Mouse (Mus musculus) MEL (cell line): ENCODE results near the gene Gm20388.

Experiments
- GATA1 ChIP-seq: IDR thresholded peaks from 2 replicates; pipeline ENCODE4 v1.6.1; 2011; ENCODE audit warnings: low read depth, low read length, improper control_type of control experiment
- JUND ChIP-seq: IDR thresholded peaks from 2 replicates; pipeline ENCODE4 v1.6.1; 2011; ENCODE audit warnings: low read depth, mild to moderate bottlenecking, improper control_type of control experiment, low read length
- MEF2A ChIP-seq: IDR thresholded peaks from 2 replicates; pipeline ENCODE4 v1.6.1; 2014; ENCODE audit warnings: low read depth, mild to moderate bottlenecking, inconsistent platforms, low read length, improper control_type of control experiment; ENCODE audit not compliant: poor library complexity, insufficient replicate concordance, severe bottlenecking; ENCODE audit errors: extremely low read depth
- POLR2A ChIP-seq, 2 experiments: IDR thresholded peaks; 2 replicates each; pipeline ENCODE4 v1.6.1; 2011 to 2012; ENCODE audit warnings: low read length in 2 of 2, mild to moderate bottlenecking in 2 of 2, control low read depth in 1 of 2, improper control_type of control experiment in 1 of 2, low read depth in 1 of 2, moderate library complexity in 1 of 2; ENCODE audit not compliant: control insufficient read depth in 1 of 2, insufficient read depth in 1 of 2, poor library complexity in 1 of 2
- RAD21 ChIP-seq: IDR thresholded peaks from 2 replicates; pipeline ENCODE4 v1.6.1; 2011; ENCODE audit warnings: mild to moderate bottlenecking, low read depth, low read length, improper control_type of control experiment
- ZC3H11A ChIP-seq: IDR thresholded peaks from 2 replicates; pipeline ENCODE4 v1.6.1; 2012; ENCODE audit warnings: low read depth, mild to moderate bottlenecking, inconsistent platforms, low read length, improper control_type of control experiment

- TF ChIP-seq POLR2A (IDR thresholded peaks at IDR 0.05; ENCODE audit: control insufficient read depth in 1 of 2, insufficient read depth in 1 of 2, low read depth in 1 of 2, low read length in 2 of 2, poor library complexity in 1 of 2), result no peak
- TF ChIP-seq GATA1, result no peak
- no peak for TF ChIP-seq ZC3H11A
- TF ChIP-seq MEF2A, result no peak
- TF ChIP-seq RAD21, result no peak
- no peak for TF ChIP-seq JUND
These were observed 2841.6 kb downstream of the Gm20388 start for GRCm38 (mm10) chr8:122752111-122752721.
